Mouse (Mus musculus) liver, adult (tissue): ENCODE data around the gene Rin3.

Experiments
- GATA4 ChIP-seq: IDR thresholded peaks from 2 replicates; pipeline ENCODE4 v1.6.1; 2014; ENCODE audit warnings: mild to moderate bottlenecking, low read length; ENCODE audit not compliant: insufficient replicate concordance

Gene Rin3

DNA sequence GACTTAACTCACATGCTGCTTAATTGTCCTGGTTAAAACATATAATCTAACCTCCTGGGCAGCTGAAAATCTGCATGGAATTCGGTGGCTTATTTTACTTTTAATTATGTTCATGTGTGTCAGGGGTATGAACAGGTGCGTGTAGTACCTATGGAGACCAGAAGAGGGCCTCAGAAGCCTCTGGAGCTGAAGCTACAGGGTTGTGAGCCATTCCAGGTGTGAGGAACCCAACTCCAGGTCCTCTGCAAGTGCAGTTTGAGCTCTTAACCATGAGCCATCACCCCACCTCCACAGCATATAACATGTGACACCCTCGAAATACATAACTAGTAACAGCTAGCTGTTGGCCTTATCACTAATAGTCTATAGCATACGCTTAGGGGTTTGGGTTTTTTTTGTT, 109.1 kb downstream of the Rin3 start:
- TF ChIP-seq GATA4, result no peak

DNA sequence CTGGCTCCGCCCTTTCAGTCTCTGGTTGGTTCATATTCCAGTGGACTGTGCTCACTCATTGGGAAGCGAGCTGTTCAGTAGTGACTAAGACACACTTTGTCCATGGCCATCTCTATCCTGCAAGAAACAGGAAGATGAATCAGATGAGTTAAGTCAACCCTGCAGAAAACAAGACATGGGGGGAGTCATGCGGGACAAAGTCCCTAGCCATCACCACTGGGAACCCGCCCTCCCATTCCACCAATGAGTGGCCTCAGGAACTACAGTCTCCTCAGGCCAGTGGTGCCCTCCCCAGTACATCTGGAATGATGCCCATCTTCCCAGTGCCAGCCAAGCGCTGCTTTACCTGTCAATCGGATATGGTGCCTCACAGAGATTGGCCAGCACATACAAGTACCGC, 111.6 kb downstream of the Rin3 start:
- TF ChIP-seq GATA4, result no peak

DNA sequence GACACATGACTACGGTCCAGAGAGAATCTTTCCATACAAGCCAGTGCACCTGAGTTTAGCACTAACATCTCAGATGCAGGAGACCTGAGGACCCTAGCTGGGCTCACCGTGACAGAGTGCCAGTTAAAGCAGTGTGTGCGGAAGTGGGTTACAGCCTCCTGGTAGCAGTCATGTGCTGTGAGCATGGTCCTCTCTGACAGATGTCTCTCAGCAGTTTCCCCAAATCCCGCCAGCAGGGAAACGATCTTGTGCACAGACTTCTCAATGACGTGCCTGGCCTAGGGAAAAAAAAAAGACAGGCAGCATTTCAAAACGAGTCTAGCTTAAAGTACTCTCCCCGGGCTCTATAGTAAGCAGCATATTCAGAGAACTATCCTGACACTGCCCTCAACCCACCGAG, 112.7 kb downstream of the Rin3 start:
- TF ChIP-seq GATA4, result no peak

DNA sequence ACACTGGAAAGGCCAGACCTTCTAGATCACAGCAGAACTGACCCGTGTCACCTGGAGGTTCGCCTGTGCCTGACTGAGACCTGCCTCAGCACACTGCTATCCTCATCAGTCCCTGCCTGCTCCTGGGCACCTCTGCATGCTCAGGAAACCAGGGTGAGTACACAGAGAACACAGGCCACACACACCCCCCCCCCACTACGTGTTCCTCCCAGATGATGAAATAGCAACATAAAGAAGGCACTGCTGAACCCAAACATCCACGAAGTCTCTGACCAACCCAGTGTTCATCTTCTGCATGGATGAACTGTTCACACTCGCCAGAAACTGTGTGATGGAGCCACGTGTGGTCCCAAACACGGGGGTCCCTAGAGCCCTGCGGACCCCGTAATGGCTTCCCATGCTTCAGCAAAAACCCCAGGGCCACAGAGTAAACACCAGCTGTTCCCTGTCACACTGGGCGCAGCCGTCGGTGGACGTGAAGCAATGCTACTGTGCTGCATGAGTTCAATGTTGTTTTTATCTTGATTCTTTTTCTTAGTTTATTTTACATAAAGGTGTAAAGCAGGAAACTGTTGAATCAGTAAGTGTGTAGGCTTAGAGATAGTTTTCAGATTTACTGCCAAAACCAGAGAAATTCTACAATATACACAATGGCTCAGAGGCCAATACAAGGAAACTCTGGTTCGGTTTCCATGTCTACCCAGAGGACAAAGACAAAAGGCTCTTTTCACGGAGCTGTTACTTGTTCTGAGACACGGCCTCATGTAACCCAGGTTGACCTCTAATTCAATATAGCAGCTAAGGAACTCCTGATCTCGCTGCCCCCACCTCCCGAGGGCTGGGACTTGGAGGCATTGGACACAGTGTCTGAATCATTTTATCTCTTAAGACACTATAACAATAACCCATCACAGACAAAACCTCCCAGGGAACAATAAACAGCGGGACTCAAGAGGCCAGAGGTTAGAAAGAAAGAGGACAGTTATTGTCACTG, 113.4 kb downstream of the Rin3 start:
- TF ChIP-seq GATA4, result no peak

DNA sequence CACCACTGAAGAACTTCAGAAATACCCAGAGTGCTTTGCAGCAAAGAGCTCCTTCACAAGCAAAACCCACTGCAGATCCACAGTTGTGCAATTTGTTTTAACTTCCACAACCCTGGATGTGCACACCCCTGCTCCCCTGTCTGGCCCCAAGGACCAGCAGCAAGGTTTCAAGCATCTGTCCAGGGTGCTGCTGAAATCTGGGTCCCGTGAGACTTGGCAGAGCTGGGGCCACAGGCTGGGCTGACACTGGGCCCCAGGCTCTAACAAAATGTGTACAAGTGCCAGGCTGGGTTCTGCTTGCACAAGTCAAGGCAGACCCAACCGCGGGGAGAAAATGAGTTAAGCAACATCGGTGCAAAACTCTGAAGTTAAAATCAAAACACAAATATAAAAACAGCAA, 115.7 kb downstream of the Rin3 start:
- no peak for TF ChIP-seq GATA4

DNA sequence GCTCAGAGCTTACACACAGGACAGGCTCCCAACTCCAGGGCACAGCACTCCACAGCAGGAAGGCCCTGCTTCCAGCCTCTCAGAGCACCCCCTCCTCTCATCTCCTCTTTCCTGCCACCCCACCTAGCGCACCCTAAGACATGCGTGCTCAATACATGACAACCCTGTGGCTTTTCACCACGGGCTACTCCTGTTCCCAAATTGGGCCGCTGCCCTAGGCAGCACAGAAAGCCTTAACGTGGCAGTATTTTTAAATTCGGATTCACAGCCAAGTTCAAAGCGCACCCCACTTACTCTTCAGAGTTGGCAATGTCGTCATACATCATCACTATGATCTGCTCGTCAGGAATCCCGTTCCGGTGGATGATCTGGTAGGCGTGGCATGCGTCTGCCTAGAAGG, 130.3 kb downstream of the Rin3 start:
- no peak for TF ChIP-seq GATA4

DNA sequence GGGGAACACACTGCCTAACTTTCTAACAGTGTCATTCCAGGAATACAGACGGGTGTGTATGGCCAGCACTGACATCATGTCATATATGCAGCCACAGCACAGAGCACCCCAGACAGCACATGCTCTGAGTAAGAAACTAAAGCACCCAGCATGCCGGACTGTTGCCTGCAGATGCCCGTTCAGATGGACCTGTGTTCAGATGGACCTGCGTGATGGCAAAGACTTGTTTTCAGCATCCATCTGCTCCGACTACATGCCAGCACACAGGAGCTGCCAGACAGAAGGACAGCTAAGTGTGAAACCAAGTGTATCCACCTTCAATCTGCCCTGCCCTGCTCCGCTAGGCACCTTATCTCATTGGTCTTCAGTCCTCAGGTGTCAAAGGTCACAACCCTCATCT, 131.8 kb downstream of the Rin3 start:
- no peak for TF ChIP-seq GATA4

DNA sequence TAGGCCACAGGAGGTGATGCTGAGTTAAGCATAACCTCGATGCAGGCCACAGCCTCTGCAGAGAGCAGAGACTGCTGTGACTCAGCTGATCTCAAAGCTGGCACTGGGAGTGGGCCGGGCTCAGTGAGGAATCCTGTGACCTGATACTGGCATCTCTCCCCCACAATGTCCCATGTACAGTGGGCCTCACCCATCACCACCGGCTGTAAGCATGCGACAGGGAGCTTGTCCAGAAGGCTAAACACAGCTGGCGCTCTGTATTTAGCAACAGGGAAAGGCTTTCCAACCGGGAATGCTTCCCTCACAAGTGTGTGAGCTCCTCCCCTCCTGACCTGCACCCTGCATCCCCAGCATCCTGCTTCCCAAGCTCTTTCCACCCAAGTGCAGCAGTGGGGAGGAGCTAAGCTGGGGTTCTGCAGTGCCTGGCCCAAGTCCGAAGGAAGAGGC, 133.6 kb downstream of the Rin3 start:
- peak; percentile 8; the same call in 1 of the 2 replicates for TF ChIP-seq GATA4

DNA sequence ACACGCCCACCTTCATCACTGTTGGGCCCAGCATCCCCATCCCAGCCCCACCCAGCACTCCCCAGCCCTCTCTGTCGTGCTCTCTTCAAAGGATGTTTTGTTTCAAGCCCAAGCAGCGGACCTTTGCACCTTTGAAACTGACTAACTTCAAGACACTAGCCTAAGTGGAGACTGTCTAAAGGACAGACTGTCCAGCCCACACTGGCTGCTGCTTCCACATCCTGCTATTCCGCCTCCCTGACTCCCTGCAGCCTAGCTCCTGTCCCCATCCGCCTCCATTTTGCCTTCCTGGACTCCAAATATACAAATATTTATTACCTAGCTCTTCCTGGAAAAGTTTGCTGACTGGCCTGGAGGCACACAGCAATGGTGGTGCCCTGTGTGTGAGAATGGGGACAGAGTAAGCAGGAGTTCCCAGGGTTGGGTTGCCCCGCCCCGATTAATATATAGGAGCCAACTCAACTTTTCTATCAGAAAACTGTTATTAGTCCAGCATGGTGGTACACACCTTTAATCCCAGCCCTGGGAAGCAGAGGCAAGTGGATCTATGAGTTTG, 134.2 kb downstream of the Rin3 start:
- TF ChIP-seq GATA4, result no peak

DNA sequence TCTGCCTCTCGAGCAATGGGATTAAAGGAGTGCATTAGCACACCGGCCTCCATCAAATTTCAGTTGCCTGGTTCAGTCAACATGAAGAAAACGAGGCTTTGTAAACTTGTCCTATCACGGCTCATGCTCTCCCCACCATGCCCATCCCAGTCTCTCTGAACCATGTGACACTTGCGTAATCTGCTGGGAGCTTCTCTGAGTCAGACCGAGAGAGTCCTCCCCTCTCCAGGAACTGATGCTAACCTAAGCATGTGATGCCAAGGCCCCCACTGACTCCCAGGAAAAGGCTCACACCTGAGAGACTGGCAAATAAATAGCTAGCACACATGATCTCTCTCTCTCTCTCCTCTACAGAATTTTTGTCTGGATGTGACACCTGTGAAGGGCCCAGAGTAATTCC, 134.9 kb downstream of the Rin3 start:
- no peak for TF ChIP-seq GATA4

DNA sequence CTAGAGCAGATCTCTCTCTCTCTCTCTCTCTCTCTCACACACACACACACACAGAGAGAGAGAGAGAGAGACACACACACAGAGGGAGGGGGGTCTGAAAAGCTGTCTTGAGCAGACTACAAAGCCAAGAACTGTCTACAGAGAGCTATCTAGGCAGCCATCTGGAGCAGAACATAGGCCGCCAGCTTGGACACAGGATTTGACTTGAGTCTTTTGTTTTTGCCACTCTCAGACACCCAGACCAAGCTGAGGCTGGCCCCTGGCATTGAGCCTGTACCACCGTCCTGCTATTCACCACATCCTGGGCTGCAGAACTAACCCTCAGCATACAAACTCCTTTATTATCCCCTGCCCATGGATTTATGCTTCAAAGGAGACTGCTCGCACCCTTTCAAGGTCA, 136.7 kb downstream of the Rin3 start:
- TF ChIP-seq GATA4, result no peak

DNA sequence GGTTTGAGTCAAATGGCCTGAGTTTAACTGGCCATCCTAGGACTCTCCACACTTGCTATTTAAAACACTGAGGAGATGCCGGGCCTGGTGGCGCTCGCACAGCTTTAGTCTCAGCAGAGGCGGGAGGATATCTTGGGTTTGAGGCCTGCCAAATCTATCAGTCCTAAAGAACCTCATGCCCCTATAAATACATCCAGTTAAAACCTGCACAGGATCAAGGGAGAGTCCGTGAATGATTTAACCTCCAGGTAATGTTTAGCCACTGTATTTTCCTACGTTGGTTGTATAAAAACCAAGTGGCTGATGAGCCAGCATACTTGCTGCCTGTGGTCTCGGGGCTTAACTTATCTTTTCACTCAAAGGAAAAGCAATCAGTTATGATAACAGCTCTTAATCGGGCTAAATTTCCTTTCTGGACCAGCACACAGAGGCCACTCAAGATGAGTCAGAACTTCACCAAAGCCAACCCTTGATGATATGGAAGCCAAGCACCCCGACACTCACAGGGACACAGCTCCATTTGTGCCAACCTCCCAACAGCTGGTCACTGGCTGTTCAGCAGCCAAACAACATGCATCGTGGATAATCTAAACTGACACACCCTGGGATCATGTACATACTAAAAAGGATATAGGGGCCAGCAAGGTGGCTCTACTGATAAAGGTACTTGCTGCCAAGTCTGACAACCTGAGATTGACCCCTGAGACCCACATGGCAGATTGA, 137.5 kb downstream of the Rin3 start:
- peak; percentile 83; the same call in 1 of the 2 replicates for TF ChIP-seq GATA4

DNA sequence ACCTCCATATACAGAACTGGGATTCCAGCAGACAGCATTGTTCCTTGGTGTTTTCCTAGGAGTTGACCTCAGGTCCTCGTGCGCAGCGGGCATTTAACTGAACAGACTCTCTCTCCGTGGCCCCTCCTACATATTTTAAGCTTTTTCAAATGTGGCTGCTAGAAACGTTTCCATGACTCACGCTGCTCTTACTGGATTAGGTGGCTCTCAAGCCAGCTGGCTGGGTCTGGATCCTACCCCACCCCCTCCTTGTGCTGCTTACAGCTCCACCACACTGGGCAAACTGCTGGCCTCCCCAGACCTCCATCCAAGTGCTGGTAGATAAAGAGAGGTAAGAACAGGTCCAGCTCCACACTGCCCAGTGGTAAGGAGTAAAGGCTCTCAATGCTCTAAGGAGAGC, 139.2 kb downstream of the Rin3 start:
- no peak for TF ChIP-seq GATA4

DNA sequence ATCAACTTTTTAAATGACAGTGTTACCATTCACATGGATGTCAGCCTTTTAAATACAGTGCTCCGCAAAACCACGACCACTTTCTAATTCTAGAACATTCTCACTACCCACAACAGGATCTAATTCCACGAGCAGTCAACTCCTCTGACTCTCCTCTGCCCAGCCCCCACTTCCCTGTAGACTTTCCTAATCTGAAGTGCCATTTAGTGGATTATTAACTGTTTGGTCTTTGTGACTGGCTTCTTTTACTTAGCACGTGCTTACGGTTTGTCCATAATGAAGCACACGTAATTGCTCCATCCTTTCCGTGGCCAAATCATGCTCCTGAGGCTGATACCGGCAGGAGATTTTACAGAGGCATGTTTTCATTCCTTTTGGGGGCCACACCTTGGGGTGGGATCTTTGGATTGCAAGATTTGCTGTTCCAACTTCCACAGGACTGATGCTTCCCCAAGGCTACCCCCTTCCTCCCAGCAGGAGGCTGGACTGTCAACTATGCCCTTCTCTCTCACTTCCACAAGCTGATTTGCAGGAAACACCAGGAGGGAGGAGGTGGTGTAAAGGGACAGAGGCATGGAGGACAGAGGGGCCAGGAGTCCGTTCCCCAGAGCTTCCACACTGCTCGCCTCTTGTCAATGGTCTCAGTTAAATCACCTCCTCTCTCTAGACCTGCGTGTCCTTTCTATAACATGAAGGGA, 139.9 kb downstream of the Rin3 start:
- no peak for TF ChIP-seq GATA4

DNA sequence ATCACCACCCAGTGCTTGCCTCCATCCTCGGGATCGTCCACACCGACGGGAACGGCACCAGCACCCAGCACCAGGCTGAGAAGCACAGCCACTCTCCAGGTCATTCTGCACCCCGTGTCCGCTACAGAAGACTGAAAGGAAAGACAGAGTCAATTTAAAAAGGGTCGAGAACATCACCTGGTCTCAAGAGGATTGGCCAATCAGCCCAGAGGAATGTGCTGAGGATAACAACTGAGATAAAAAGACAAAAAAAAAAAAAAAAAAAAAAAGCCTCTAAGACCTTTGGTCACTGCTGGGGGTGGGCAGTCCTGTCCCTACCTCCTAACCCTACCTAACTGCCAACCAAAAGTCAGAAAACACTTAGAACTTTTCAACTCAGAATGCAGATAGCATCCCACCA, 140.8 kb downstream of the Rin3 start:
- TF ChIP-seq GATA4, result no peak
